ENCODE assay signal across 20 mouse cellular contexts in the genomic region with DNA sequence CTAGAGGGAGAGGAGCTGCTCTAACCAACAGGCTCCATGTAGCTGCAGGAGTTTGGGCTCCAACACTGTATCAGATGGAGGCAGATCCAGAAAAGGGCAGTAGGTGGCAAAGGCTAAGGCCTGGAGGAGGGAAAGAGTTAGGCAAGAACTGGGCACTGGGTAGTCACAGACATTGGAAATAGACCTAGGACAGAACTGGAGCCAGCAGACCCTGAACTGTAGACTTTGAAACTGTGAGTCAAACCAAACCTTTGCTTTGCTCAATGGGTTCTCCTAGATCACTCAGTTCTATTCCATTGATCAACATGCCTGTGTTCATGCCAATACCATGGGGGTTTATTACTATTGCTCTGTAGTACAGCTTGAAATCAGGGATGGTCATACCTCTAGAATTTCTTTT. TPM values are rescaled to one million over a fixed set of nuclear protein-coding genes. Genes with fewer than 3 reads are reported as not detected.
DNase-seq lines count a peak whose midpoint lies in the region; ATAC-seq and TF ChIP-seq lines count a peak whose summit lies in the region.
"Not testable (repeated sequence)": the region's sequence is repeated elsewhere in the genome, so short reads cannot be mapped to it uniquely, and the experiment has no call there.
"Had no signal": no experiment of that assay in that cellular context is flagged by ENCODE, and none has a peak within 500 bp of the region (broad histone marks: within the 10 kb centered on the region; RNA-seq: fewer than 3 reads in every experiment).

No protein-coding gene starts in this region.

- not testable (repeated sequence) for H3K27me3 ChIP-seq in limb, embryonic 11.5 days (ENCODE audit: control insufficient read depth, insufficient read depth, low read length); liver, embryonic 15.5 days; liver, postnatal 0 days (ENCODE audit: insufficient read depth, low read length)

- DNase-seq in adrenal gland, adult 2 months, result peak; percentile 17
- peak; percentile 22 for DNase-seq in kidney, adult 9 months
- DNase-seq in limb, embryonic 11.5 days (ENCODE audit: low spot score), result peak; percentile 13
- not testable (repeated sequence) for DNase-seq in liver, postnatal 0 days

- H3K9ac ChIP-seq in limb, embryonic 11.5 days (ENCODE audit: low read length); liver, embryonic 15.5 days; liver, postnatal 0 days (replicated peaks): not testable (repeated sequence)

- H3K9me3 ChIP-seq in limb, embryonic 11.5 days (ENCODE audit: control insufficient read depth, low read length); liver, embryonic 15.5 days (replicated peaks); liver, postnatal 0 days (ENCODE audit: low read length): not testable (repeated sequence)

- H3K36me3 ChIP-seq in limb, embryonic 11.5 days (ENCODE audit: control insufficient read depth, insufficient read depth, low read length); liver, embryonic 15.5 days (replicated peaks); liver, postnatal 0 days (replicated peaks; ENCODE audit: insufficient read depth, low read length): not testable (repeated sequence)

- not testable (repeated sequence) for TF ChIP-seq CTCF in liver, postnatal 0 days (IDR thresholded peaks at IDR 0.05; ENCODE audit: low read depth)

- H3K27ac ChIP-seq in limb, embryonic 11.5 days (replicated peaks; ENCODE audit: low read depth, low read length); liver, embryonic 15.5 days (replicated peaks): not testable (repeated sequence)
- H3K27ac ChIP-seq in liver, postnatal 0 days (ENCODE audit: low read depth), result peak overlapping the region; percentile 81

- H3K4me1 ChIP-seq in limb, embryonic 11.5 days (ENCODE audit: control insufficient read depth, insufficient read depth, low read length); liver, embryonic 15.5 days (replicated peaks); liver, postnatal 0 days (ENCODE audit: insufficient read depth): not testable (repeated sequence)

- H3K4me3 ChIP-seq in limb, embryonic 11.5 days (ENCODE audit: low read depth, low read length); liver, embryonic 15.5 days (replicated peaks); liver, postnatal 0 days (ENCODE audit: low read depth, low read length): not testable (repeated sequence)

- not testable (repeated sequence) for H3K4me2 ChIP-seq in limb, embryonic 11.5 days (ENCODE audit: low read depth, severe bottlenecking); liver, embryonic 15.5 days; liver, postnatal 0 days (ENCODE audit: low read depth, low read length)

- peak; percentile 59; the same call in 1 of the 2 replicates for TF ChIP-seq EP300 in liver, postnatal 0 days (IDR thresholded peaks at IDR 0.05; ENCODE audit: low read depth)

- not testable (repeated sequence) for ATAC-seq in limb, embryonic 11.5 days (ENCODE audit: insufficient number of reproducible peaks, low FRiP score, low TSS enrichment, low read depth)
- 0 out of 2 replicates have a peak, but pooled peaks have one; percentile 18 for ATAC-seq in liver, embryonic 15.5 days (ENCODE audit: insufficient read depth)
- ATAC-seq in liver, postnatal 0 days, result peak; percentile 86

RNA-seq across cellular contexts. Expression of a gene that starts 20.5 kb away (rescaled TPM):
- total RNA-seq in adrenal gland, adult 2 months (2021), result 10 to 100 TPM in 1 of 2 experiments, 1 to 10 TPM in 1; 8.2 to 21.9 TPM
- polyA plus RNA-seq in adrenal gland, adult 2 months (2012; rRNA removed), result 14.3 and 14.4 TPM in 2 replicates
- not detected in 2 replicates for polyA plus RNA-seq in limb, embryonic 11.5 days (2014; fragmentation: Nextera tagmentation; extraction: Ambion mirVana)
- 1.0 and 2.6 TPM in 2 replicates for polyA plus RNA-seq in liver, embryonic 15.5 days (2015; fragmentation: Nextera tagmentation; extraction: Ambion mirVana)
- polyA plus RNA-seq in liver, postnatal 0 days (2015; fragmentation: Nextera tagmentation; extraction: Ambion mirVana), result 302 and 340 TPM in 2 replicates
- total RNA-seq: CH12.LX; common myeloid progenitor, adult 5-6 weeks; G1E had no signal
- polyA plus RNA-seq: activated CD4-positive, CD25-positive, alpha-beta regulatory T cell, adult 4 months; CD4-positive, CD25-positive, alpha-beta regulatory T cell, adult 4 months; embryonic facial prominence, embryonic 13.5 days; erythroblast, embryonic 14.5 days; forebrain, embryonic 10.5 days; forebrain, embryonic 12.5 days; forebrain, embryonic 14.5 days; forebrain, embryonic 16.5 days; G1E had no signal

RNA-seq across cellular contexts. Expression of a gene that starts 47.7 kb away (rescaled TPM):
- 10 to 100 TPM; 23.4 to 37.3 TPM for total RNA-seq in adrenal gland, adult 2 months (2021)
- 0.40 and 0.94 TPM in 2 replicates for polyA plus RNA-seq in adrenal gland, adult 2 months (2012; rRNA removed)
- not detected in 2 replicates for polyA plus RNA-seq in limb, embryonic 11.5 days (2014; fragmentation: Nextera tagmentation; extraction: Ambion mirVana)
- polyA plus RNA-seq in liver, embryonic 15.5 days (2015; fragmentation: Nextera tagmentation; extraction: Ambion mirVana), result not detected in 2 replicates
- polyA plus RNA-seq in liver, postnatal 0 days (2015; fragmentation: Nextera tagmentation; extraction: Ambion mirVana), result 407 and 479 TPM in 2 replicates
- total RNA-seq: CH12.LX; common myeloid progenitor, adult 5-6 weeks; G1E had no signal
- polyA plus RNA-seq: activated CD4-positive, CD25-positive, alpha-beta regulatory T cell, adult 4 months; brain, embryonic 14.5 days; CD4-positive, CD25-positive, alpha-beta regulatory T cell, adult 4 months; embryonic facial prominence, embryonic 11.5 days; embryonic facial prominence, embryonic 13.5 days; embryonic facial prominence, embryonic 15.5 days; erythroblast, embryonic 14.5 days; forebrain, embryonic 10.5 days; forebrain, embryonic 12.5 days; forebrain, embryonic 14.5 days; forebrain, embryonic 16.5 days; G1E; Patski had no signal

RNA-seq across cellular contexts. Expression of a gene that starts 47.7 kb away (rescaled TPM):
- total RNA-seq in adrenal gland, adult 2 months (2021), result 1 to 10 TPM; 2.5 to 3.8 TPM
- polyA plus RNA-seq in adrenal gland, adult 2 months (2012; rRNA removed), result 0.12 and 0.17 TPM in 2 replicates
- not detected in 2 replicates for polyA plus RNA-seq in limb, embryonic 11.5 days (2014; fragmentation: Nextera tagmentation; extraction: Ambion mirVana)
- 0.24 TPM in 1 of 2 replicates, not detected in the other for polyA plus RNA-seq in liver, embryonic 15.5 days (2015; fragmentation: Nextera tagmentation; extraction: Ambion mirVana)
- 325 and 370 TPM in 2 replicates for polyA plus RNA-seq in liver, postnatal 0 days (2015; fragmentation: Nextera tagmentation; extraction: Ambion mirVana)
- total RNA-seq: CH12.LX; common myeloid progenitor, adult 5-6 weeks; G1E had no signal
- polyA plus RNA-seq: activated CD4-positive, CD25-positive, alpha-beta regulatory T cell, adult 4 months; brain, embryonic 14.5 days; CD4-positive, CD25-positive, alpha-beta regulatory T cell, adult 4 months; embryonic facial prominence, embryonic 11.5 days; embryonic facial prominence, embryonic 13.5 days; embryonic facial prominence, embryonic 15.5 days; erythroblast, embryonic 14.5 days; forebrain, embryonic 10.5 days; forebrain, embryonic 12.5 days; forebrain, embryonic 14.5 days; forebrain, embryonic 16.5 days; G1E had no signal

Comparison
In these comparisons a context has a peak if more than half of its experiments do, and no peak if none do; other contexts are left out.
1. RNA of a gene that starts 20.5 kb away (polyA plus RNA-seq): 302 to 340 TPM in liver, postnatal 0 days; 14.3 to 14.4 TPM in adrenal gland, adult 2 months, 1.0 to 2.6 TPM in liver, embryonic 15.5 days and not detected in limb, embryonic 11.5 days; every median in the first group is over 10 times any median in the second.
2. RNA of a gene that starts 47.7 kb away (polyA plus RNA-seq): 407 to 479 TPM in liver, postnatal 0 days; 0.40 to 0.94 TPM in adrenal gland, adult 2 months, not detected in limb, embryonic 11.5 days and not detected in liver, embryonic 15.5 days; every median in the first group is over 100 times any median in the second.
3. RNA of a gene that starts 47.7 kb away (polyA plus RNA-seq): 325 to 370 TPM in liver, postnatal 0 days; 0.12 to 0.17 TPM in adrenal gland, adult 2 months, 0.24 TPM in liver, embryonic 15.5 days and not detected in limb, embryonic 11.5 days; every median in the first group is over 100 times any median in the second.